Mouse (Mus musculus): ENCODE data around the gene Pdp2. TPM values are rescaled to one million over a fixed set of nuclear protein-coding genes. Genes with fewer than 3 reads are reported as not detected.

Pdp2 gene
- 4.0 and 4.6 TPM in 2 replicates for polyA plus RNA-seq (2012)

DNA sequence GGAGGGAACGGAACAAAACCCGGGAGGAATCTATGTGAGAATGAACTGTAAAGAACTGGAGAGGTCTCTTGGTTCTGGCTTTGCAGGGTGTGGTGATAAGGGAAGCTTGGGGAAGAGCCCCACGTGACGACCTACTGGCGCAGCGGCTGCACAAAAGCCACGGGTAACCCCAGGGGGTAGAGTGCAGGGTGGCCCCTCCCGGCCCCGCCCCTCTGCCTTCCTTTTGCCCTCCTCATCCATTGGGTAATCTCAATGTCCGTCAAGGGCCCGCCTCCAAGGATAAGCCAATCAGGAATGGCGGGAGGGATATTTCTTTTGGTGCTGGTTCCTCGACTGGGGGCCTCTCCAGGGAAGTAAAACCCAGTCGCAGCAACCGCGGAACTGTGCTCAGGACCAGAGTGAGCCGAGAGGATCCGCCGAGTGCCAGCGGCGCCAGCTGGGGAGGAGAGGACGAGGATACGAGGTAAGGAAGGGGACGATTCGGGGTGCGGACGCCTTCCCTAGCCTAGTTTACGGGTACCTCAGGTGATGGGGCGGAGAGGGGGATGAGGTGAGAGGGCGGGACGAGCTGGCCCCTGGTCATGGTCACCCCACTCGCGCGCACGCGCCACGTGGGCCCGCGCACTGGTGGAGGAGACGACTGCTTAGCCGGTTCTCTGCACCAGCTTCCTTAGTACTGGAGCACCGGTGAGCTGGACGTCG lies at the start of gene Pdp2:
Gene Pdp2 (plus strand): TSS at position 319 of the 702 bp plus-strand sequence.
- no peak for TF ChIP-seq GATA1 (IDR thresholded peaks at IDR 0.05; ENCODE audit: low read length)

GRCm38 (mm10) chr8:104541515-104541880 lies 49.8 kb upstream of the Pdp2 start:
- TF ChIP-seq GATA1 (IDR thresholded peaks at IDR 0.05; ENCODE audit: low read length), result no peak

- TF ChIP-seq GATA1 (IDR thresholded peaks at IDR 0.05; ENCODE audit: low read length), result no peak
These were observed 49.1 kb upstream of the Pdp2 start for GRCm38 (mm10) chr8:104542160-104542559.

DNA sequence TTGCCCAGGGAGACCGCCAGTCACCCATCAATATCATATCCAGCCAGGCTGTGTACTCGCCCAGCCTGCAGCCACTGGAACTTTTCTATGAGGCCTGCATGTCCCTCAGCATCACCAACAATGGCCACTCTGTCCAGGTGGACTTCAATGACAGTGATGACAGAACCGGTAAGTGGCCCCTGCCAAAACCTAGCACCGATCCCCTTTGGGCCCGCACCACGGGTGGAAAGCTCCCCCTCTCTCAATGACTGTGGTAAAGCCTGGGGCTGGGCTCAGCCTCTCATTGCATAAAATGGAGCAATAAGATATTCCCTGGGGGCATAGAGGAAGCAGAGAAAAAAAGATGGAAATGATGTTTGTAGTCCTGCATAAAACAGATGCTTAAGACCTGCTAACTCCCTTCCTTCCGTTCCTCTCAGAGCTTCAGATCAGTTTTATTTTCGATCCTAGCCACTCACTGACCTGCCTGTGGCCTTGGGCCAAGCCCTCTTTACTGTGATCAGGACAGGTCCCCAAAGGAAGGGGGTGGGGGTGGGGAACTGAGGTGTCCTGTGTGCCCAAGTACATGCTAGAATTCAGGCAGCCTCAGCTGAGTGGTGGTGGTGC lies 47.7 kb upstream of the Pdp2 start:
- no peak for TF ChIP-seq GATA1 (IDR thresholded peaks at IDR 0.05; ENCODE audit: low read length)

DNA sequence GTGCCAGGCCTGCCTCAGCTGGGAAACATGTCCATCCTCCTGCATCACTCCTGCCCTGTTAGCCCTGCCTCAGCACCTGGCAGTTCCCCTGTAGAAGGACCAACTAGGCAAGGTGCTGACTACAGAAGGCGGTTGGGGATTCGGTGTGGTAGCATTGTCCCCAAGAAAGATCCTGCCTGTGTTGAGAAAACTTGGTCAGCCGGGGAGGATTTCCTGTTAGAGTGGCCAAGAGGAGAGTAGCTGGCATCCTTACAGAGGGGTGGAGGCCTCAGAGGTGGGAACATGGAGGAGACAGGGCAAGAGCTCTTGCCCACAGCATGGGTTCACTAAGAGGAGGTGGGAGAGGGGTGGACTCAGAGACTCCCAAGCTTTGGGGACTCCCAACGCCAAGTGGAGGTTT lies 36.1 kb upstream of the Pdp2 start:
- TF ChIP-seq GATA1 (IDR thresholded peaks at IDR 0.05; ENCODE audit: low read length), result no peak

DNA sequence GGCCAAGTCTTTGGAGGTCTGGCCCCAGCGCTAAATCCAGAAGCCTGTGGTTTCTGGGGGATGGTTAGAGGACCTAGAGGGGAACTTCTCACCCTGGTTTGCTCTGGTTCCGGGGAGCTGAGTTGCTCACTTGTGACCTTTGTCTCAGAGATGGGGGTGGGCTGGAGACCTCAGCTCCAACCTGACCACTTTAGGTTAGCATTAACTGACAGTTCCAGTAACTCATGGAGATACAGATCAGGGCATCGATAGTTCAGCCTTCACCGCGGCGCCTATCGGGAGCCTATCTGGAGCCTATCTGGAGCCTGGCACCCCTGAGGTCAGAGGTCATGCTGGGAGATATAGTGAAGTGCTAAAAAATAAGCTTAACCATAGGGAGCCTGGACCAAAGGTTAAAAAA lies 34.0 kb upstream of the Pdp2 start:
- TF ChIP-seq GATA1 (IDR thresholded peaks at IDR 0.05; ENCODE audit: low read length), result no peak

DNA sequence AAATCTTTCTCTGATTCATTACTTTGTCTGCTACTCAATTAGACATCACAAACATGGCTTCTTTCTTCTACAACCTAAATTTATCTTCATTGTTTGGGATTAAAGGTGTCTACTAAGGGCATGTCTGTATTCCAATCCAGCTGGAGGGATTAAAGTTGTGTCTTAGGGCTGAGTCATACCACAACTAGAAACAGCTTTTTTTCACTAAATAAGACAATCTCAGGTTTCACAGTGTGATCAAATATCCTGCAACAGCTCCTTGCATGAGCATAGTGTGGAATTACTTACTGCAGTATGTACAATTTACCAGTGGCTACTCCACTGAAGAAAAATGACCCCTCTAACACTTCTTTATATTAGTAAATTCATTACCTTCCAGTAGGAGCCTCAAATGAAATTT lies 30.5 kb upstream of the Pdp2 start:
- TF ChIP-seq GATA1 (IDR thresholded peaks at IDR 0.05; ENCODE audit: low read length), result no peak

GRCm38 (mm10) chr8:104564633-104565456 lies 26.4 kb upstream of the Pdp2 start:
- TF ChIP-seq GATA1 (IDR thresholded peaks at IDR 0.05; ENCODE audit: low read length), result no peak

GRCm38 (mm10) chr8:104565457-104565798 lies 25.8 kb upstream of the Pdp2 start:
- TF ChIP-seq GATA1 (IDR thresholded peaks at IDR 0.05; ENCODE audit: low read length), result no peak

DNA sequence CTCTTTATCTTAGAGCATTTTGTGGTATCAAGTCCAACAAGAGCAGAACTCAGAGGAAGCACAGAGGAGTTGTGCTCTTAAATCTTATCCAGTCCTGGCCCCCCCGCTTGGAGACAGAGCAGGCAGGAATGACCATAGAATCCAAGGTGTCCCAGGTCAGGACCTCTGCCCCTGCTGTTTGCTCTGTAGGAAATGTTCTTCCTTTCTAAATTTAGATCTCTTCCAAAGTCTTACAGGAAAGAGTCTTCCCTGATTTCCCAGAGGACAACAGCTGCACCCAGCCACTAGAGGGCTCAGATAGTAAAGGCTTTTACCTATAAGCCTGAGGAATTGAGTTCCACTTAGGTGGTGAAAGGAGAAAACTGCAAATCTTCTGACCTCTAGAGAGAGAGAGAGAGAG lies 21.7 kb upstream of the Pdp2 start:
- no peak for TF ChIP-seq GATA1 (IDR thresholded peaks at IDR 0.05; ENCODE audit: low read length)

DNA sequence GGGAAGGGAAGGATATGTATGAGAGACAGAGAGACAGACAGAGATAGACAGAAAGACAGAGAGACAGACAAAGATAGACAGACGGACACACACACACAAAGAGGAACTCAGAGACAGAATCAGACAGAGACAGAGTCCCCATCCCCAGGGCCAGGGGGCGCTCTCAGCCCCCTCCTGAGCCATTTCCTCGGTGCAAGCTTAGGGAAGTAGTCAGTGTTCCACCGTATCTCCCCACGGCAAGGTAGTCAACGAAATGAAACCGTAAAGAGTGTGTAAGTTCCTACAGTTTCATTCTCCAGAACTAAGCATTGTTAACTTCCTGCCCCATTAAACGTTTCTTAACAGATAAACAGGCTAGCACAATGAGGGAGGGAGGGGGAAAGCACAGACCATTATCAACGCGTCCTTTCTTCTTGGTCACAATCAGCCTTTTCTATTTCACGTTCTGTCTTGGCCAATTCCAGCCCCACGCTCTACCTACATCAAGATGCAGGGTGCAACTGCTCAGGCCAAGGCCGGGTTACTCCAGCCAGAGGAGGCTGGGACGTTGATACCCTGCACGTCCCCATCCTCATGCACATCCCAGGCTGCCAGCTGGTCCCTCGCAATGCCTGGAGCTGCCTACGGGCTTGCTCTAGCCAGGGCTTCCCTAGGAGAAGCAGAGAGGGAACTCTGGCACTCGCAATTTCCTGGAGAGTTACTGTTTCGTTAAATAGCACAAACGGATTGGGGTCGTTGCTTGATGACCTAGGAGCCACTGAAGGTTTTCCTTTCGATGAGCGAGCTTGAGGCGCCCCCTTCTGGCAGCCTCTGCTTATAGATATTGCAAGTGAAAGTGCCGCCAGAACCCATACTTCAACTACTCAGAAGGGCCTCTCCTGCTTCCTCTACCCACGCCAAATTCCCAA lies 20.6 kb upstream of the Pdp2 start:
- no peak for TF ChIP-seq GATA1 (IDR thresholded peaks at IDR 0.05; ENCODE audit: low read length)

- no peak for TF ChIP-seq GATA1 (IDR thresholded peaks at IDR 0.05; ENCODE audit: low read length)
These were observed 14.4 kb upstream of the Pdp2 start for GRCm38 (mm10) chr8:104576820-104577219.

- TF ChIP-seq GATA1 (IDR thresholded peaks at IDR 0.05; ENCODE audit: low read length), result no peak
These were observed 6.7 kb upstream of the Pdp2 start for GRCm38 (mm10) chr8:104584522-104584921.

- TF ChIP-seq GATA1 (IDR thresholded peaks at IDR 0.05; ENCODE audit: low read length), result no peak
These were observed 967 bp upstream of the Pdp2 start for GRCm38 (mm10) chr8:104590284-104590683.

DNA sequence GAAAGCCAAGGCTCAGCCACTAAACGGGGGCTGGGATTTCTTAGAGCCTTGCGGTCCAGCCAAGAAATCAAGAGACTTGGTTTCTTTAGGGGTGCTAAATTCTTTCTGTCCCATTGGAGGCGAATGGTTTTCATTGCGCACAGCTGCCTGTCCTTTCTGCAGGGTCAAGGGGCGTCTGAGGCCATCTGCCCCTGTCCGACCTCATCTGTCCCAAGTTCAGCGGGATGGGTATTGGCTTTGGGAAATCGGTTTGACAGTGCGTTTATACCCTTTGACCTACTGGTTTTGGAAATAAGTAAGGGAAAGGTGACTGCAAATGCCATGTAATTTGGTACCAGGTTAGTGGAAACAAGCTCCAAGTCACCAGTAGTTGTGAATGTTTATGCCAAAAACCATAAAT lies 605 bp downstream of the Pdp2 start:
- no peak for TF ChIP-seq GATA1 (IDR thresholded peaks at IDR 0.05; ENCODE audit: low read length)

- TF ChIP-seq GATA1 (IDR thresholded peaks at IDR 0.05; ENCODE audit: low read length), result no peak
These were observed 1.3 kb downstream of the Pdp2 start for GRCm38 (mm10) chr8:104592566-104592965.
